Mouse (Mus musculus) lung, embryonic 15.5 days (tissue): ENCODE results near the gene A430078G23Rik. TPM values are rescaled to one million over a fixed set of nuclear protein-coding genes. Genes with fewer than 3 reads are reported as not detected.

Source experiments
- ATAC-seq: fragments of 200-750 bp; cut with Nextera tagmentation; 2 replicates; pipeline ENCODE4 v1.8.0; 2017; ENCODE audit warnings: moderate number of reproducible peaks, borderline replicate concordance; ENCODE audit not compliant: low FRiP score, low TSS enrichment; ENCODE audit errors: extremely low read depth
- H3K27ac ChIP-seq: fragments of 300-500 bp; sonication (generic); 2 replicates; pipeline ENCODE4 v1.5.1; 2015; ENCODE audit warnings: moderate library complexity, mild to moderate bottlenecking, inconsistent platforms
- H3K27me3 ChIP-seq: fragments of 300-500 bp; sonication (generic); 2 replicates; pipeline ENCODE4 v1.6.1; 2015; ENCODE audit warnings: inconsistent platforms
- H3K36me3 ChIP-seq: fragments of 300-500 bp; sonication (generic); 2 replicates; pipeline ENCODE4 v1.6.1; 2015; ENCODE audit warnings: inconsistent platforms
- H3K4me1 ChIP-seq: fragments of 300-500 bp; sonication (generic); 2 replicates; pipeline ENCODE4 v1.6.1; 2015; ENCODE audit warnings: inconsistent platforms
- H3K4me2 ChIP-seq: fragments of 300-500 bp; sonication (generic); 2 replicates; pipeline ENCODE4 v1.6.1; 2015; ENCODE audit warnings: inconsistent platforms, mild to moderate bottlenecking, moderate library complexity
- H3K4me3 ChIP-seq: fragments of 300-500 bp; sonication (generic); 2 replicates; pipeline ENCODE4 v1.5.1; 2015; ENCODE audit warnings: mild to moderate bottlenecking, inconsistent platforms
- H3K9ac ChIP-seq: fragments of 300-500 bp; sonication (generic); 2 replicates; pipeline ENCODE4 v1.6.1; 2015; ENCODE audit warnings: inconsistent platforms
- H3K9me3 ChIP-seq: fragments of 300-500 bp; sonication (generic); 2 replicates; pipeline ENCODE4 v1.6.1; 2016; ENCODE audit warnings: inconsistent platforms
- WGBS: fragments of 180-500 bp; shearing (Covaris S2); methylation state at CpG from one replicate; pipeline ENCODE4 v1.1.7; 2015; 5-methylcytosine and 5-hydroxymethylcytosine counted together
- polyA plus RNA-seq: library from polyadenylated mRNA; unstranded; fragments of >200 nt; fragmentation: Nextera tagmentation; extraction: Ambion mirVana; gene quantifications from 2 replicates; pipeline ENCODE4 v1.2.1, GENCODE M21; 2015

Gene A430078G23Rik
- polyA plus RNA-seq, 1 experiment from 2014 or later, result 0.59 TPM

DNA sequence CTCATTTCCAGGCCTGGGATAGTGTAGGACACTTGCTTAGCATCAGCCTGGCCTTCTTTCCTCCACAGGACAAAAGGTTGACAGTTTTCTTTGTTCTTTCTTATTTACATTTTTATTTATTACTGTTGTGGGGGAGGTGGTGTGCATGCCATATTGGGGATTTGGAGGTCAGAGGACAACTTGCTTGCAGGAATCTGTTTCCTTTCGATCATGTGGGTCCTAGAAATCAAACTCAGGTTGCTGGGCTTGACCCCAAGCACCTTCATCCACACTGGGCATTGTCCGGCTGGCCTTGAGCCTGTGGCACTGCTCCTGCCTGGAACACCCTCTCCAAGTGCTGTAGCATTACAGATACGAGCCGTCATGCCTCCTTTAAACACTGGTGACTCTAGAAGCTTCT lies 63.6 kb downstream of the A430078G23Rik start:
- no peaks in the 10 kb centered on the region for H3K27me3 ChIP-seq
- H3K4me2 ChIP-seq, result no peak overlapping the region
- H3K36me3 ChIP-seq, result no peaks in the 10 kb centered on the region
- ATAC-seq, result no peak
- H3K4me3 ChIP-seq, result no peak overlapping the region
- 58% methylated on average over 4 of the region's 4 CpGs for WGBS
- peaks cover 16% of the 10 kb centered on the region for H3K4me1 ChIP-seq
- H3K27ac ChIP-seq, result no peak overlapping the region
- H3K9ac ChIP-seq, result no peak overlapping the region
- H3K9me3 ChIP-seq, result no peaks in the 10 kb centered on the region

DNA sequence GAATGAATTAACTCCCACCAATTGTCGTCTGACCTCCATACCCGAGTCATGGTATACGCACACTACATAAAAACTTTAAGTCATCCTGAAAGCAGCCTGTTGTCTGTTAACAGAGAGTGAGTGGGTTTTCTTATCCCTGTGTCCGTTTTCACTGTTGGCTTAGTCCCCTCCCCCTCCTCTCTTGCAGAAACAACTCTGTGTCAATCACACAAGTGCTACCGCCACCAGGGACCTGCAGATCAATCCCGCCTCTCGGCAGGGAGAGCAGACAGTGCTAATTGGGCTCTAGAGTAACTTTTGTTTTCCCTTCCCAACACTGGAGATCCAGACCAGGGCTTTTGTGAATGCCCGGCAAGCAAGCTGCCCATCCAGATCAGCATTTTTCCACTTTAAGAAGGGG lies 64.2 kb downstream of the A430078G23Rik start:
- Histone ChIP-seq H3K4me1 (peaks cover 12% of the 10 kb centered on the region), H3K9ac (no peak overlapping the region), H3K27me3 (no peaks in the 10 kb centered on the region), H3K9me3 (no peaks in the 10 kb centered on the region), H3K4me2 (no peak overlapping the region), H3K27ac (no peak overlapping the region), H3K4me3 (no peak overlapping the region), H3K36me3 (no peaks in the 10 kb centered on the region)
- ATAC-seq, result no peak
- 27% methylated on average over 8 of the region's 8 CpGs for WGBS

DNA sequence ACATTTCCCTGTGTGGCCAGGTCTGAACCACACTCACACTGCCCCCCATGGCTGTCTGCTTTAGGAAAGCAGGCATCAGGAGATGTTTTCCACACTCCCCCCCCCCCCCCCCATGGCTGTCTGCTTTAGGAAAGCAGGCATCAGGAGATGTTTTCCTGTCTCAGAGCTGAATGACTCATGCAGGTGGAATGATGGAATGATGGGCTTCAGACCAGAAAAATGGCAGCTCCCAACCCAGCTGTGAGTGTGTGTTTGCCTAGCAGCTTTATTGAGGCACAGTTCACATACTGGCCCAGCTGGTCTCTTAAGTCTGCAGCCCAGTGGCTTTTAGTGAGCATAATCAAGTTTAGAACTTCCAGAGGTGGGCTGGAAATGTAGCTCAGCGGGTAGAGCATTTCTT lies 64.9 kb downstream of the A430078G23Rik start:
- H3K9me3 ChIP-seq, result no peaks in the 10 kb centered on the region
- no peaks in the 10 kb centered on the region for H3K27me3 ChIP-seq
- ATAC-seq, result peak; percentile 33; the same call in 1 of the 2 replicates
- H3K36me3 ChIP-seq, result no peaks in the 10 kb centered on the region
- H3K9ac ChIP-seq, result no peak overlapping the region
- 69% methylated on average over 1 of the region's 1 CpGs for WGBS
- no peak overlapping the region for H3K27ac ChIP-seq
- no peak overlapping the region for H3K4me2 ChIP-seq
- peaks cover 12% of the 10 kb centered on the region for H3K4me1 ChIP-seq
- no peak overlapping the region for H3K4me3 ChIP-seq

DNA sequence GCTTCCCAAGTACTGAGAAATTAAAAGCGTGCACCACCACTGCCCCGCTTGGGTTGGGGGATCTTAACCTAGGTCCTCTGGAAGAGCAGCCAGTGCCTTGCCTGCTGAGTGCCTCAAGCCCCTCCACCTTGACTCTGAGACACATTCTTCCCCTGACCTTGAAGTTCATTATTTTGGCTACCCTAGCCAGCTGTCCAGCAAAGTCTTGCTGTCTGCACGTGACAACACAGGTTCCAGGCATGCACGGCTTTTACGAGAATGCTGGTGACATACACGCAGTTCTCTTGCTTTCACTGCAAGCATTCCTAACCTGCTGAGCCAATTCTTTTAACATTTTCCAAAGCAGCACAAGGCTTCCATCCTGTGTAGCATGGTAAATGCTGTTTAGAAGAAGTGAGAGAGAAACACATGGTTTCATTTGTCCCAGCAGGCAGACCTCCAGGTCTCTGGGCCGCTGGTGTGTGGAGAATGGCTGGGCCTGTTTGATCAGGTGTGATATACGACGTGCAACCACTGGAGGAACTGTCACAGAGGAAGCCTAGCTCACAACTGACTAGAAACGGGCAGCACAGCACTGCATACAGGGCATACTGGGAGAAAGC lies 67.0 kb downstream of the A430078G23Rik start:
- H3K4me3 ChIP-seq, result no peak overlapping the region
- no peaks in the 10 kb centered on the region for H3K27me3 ChIP-seq
- H3K9ac ChIP-seq, result no peak overlapping the region
- no peak for ATAC-seq
- peaks cover 12% of the 10 kb centered on the region for H3K4me1 ChIP-seq
- H3K9me3 ChIP-seq, result no peaks in the 10 kb centered on the region
- H3K4me2 ChIP-seq, result no peak overlapping the region
- WGBS, result 66% methylated on average over 10 of the region's 10 CpGs
- H3K36me3 ChIP-seq, result no peaks in the 10 kb centered on the region
- H3K27ac ChIP-seq, result no peak overlapping the region

DNA sequence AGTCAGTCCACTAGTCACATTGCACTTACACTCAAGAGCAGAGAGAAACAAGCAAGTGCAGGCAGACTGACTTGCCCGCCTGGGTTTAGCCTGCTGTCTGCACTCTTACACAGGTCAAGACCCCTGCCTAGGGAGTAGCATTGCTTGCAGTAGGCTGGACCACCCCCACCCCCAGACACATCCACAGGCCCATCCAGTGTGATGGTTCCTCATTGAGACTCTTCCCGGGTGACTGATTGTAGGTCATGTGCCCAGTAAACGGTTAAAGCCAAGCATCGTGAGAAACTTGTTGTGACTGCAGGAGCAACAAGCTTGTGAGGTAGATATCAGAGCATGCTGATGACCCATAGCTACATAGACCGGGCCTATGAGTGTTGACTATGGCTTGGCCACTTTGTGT lies 68.3 kb downstream of the A430078G23Rik start:
- no peaks in the 10 kb centered on the region for H3K36me3 ChIP-seq

DNA sequence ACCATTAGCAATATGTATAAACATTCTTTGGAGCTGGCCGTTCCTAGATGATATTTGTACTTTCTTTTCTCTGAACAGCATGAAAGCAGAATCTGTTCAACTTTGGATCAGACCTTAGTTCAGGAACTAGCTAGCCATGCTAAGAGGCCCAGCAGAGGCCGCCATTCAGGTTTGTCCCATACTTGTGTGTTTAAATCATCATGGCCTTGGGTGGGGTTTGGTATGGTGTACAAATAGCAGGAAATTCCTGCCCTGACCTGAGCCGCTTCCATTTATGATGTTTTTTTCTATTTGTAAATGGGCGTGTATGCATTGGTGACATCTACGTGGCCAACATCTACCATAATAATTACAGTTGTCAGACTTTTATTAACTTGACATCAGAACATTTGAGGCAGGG lies 72.0 kb downstream of the A430078G23Rik start:
- WGBS, result 79% methylated on average over 5 of the region's 5 CpGs
- Histone ChIP-seq H3K4me3 (no peak overlapping the region), H3K9me3 (no peaks in the 10 kb centered on the region), H3K4me1 (no peaks in the 10 kb centered on the region), H3K27ac (no peak overlapping the region), H3K9ac (no peak overlapping the region), H3K27me3 (no peaks in the 10 kb centered on the region), H3K36me3 (no peaks in the 10 kb centered on the region), H3K4me2 (no peak overlapping the region)
- ATAC-seq, result no peak

More for the DNA sequence above, 68.3 kb downstream of the A430078G23Rik start:
- Histone ChIP-seq H3K27me3 (no peaks in the 10 kb centered on the region), H3K4me3 (no peak overlapping the region), H3K4me2 (no peak overlapping the region), H3K9me3 (no peaks in the 10 kb centered on the region), H3K4me1 (peaks cover 12% of the 10 kb centered on the region), H3K9ac (no peak overlapping the region), H3K27ac (no peak overlapping the region)
- WGBS, result 89% methylated on average over 5 of the region's 5 CpGs
- ATAC-seq, result no peak

DNA sequence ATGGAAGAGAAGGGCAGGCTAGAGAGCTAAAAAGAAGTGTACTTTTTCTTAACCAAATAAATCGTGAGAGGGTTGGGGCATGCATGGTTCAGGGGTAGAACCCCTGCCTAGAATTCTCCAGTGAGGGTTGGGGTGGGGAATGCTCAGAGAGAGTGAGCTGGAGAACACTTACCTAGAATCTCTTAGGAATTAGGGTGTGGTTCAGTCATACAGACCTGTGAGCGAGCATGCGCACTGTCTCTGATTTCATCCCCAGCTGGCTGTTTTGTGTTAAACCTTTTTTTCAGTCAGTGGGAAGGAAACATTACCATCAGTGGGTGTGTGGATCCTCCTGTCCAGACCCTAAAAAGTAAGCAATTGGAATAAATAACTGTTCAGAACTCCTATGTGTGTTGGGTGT lies 73.0 kb downstream of the A430078G23Rik start:
- 78% methylated on average over 3 of the region's 3 CpGs for WGBS
- no peak overlapping the region for H3K27ac ChIP-seq
- no peak overlapping the region for H3K4me3 ChIP-seq
- H3K9me3 ChIP-seq, result no peaks in the 10 kb centered on the region
- no peaks in the 10 kb centered on the region for H3K4me1 ChIP-seq
- ATAC-seq, result no peak
- no peak overlapping the region for H3K4me2 ChIP-seq
- no peak overlapping the region for H3K9ac ChIP-seq
- H3K27me3 ChIP-seq, result no peaks in the 10 kb centered on the region
- 0 out of 2 replicates have a peak, but pooled peaks cover 4% of the 10 kb centered on the region for H3K36me3 ChIP-seq

DNA sequence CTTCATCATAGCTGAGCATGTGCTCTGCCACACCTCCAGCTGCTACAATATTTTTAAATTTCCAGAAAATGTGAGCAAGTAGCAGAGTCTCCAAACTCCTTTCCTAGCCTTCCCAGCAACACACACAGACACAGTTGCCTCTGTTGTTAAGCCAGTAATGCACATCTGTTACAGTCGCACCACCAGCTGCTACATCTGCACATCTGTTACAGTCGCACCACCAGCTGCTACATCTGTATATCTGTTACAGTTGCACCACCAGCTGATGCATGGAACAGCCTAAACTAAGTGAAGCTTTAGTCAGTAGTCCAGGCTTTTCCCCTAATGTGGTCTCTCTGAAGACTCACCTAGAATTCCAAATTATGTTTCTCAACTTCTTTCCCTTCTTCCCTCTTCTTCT lies 75.2 kb downstream of the A430078G23Rik start:
- ATAC-seq, result no peak
- WGBS, result 82% methylated on average over 2 of the region's 2 CpGs
- Histone ChIP-seq H3K4me1 (no peaks in the 10 kb centered on the region), H3K9ac (no peak overlapping the region), H3K4me2 (no peak overlapping the region), H3K27ac (no peak overlapping the region), H3K9me3 (no peaks in the 10 kb centered on the region), H3K36me3 (0 out of 2 replicates have a peak, but pooled peaks cover 17% of the 10 kb centered on the region), H3K4me3 (no peak overlapping the region), H3K27me3 (no peaks in the 10 kb centered on the region)

DNA sequence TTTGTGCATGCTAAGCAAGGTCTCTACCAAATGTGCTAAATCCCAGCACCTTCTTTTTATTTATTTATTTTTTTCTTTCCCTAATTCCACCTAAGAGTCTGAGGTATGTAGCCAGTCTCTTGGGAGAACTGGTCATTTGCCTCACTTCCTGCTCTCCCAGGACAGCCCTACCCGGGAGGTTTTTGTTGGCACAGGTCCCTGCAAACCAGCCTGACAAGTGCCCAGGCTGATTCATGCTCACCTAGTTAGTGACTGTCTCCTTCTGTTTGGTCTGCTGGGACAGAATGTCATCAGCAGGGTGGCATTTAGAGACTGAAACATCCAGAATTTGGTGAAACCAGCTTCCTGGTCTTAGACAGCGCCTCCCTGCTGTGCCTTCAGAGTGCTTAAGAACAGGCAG lies 76.8 kb downstream of the A430078G23Rik start:
- no peak overlapping the region for H3K27ac ChIP-seq
- H3K27me3 ChIP-seq, result no peaks in the 10 kb centered on the region
- 66% methylated on average over 2 of the region's 2 CpGs for WGBS
- no peak for ATAC-seq
- H3K4me3 ChIP-seq, result no peak overlapping the region
- H3K9me3 ChIP-seq, result no peaks in the 10 kb centered on the region
- H3K36me3 ChIP-seq, result peaks cover 20% of the 10 kb centered on the region; the same call in 1 of the 2 replicates
- no peaks in the 10 kb centered on the region for H3K4me1 ChIP-seq
- no peak overlapping the region for H3K4me2 ChIP-seq
- no peak overlapping the region for H3K9ac ChIP-seq

DNA sequence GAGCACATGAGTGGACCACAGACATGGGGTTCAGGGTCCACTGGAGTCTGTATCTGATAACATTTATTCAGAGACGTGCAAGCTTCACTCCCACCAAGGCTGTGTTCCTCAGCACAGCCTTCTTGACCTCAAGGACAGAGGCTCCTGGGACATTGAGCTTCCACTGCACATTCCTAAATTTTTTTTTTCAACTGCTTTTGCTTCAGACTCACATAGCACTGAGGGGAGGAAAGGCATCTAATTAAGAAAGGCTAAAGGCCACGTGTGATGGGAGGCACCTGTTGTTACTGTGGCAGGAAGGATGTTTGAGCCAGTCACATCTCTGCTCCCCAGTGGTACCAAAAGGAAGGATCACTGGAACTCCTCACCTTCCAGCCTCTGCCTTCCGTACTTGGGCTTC lies 77.9 kb downstream of the A430078G23Rik start:
- Histone ChIP-seq H3K9me3 (no peaks in the 10 kb centered on the region), H3K4me2 (no peak overlapping the region), H3K9ac (no peak overlapping the region), H3K36me3 (peaks cover 31% of the 10 kb centered on the region; the same call in 1 of the 2 replicates), H3K27me3 (no peaks in the 10 kb centered on the region), H3K4me3 (no peak overlapping the region), H3K27ac (no peak overlapping the region), H3K4me1 (no peaks in the 10 kb centered on the region)
- ATAC-seq, result no peak
- WGBS, result 72% methylated on average over 3 of the region's 3 CpGs

DNA sequence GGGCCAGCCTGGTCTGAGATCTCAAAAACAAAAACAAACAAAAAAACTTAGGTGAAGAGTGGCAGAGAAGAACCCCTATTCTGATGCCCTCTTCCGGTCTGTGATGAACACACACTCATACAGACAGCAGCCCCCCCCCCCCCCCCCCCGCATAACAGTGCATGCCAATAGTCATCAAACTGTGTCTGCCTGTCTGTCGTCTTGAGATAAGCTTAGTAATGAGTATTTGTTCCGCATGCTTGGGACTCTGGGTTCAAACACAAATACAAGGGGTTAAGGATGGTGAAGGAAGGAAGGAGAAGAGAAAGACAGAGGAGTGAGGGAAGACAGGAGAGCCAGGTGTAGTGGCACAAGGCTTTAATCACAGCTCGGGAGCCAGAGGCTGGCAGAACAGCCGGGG lies 83.3 kb downstream of the A430078G23Rik start:
- no peak overlapping the region for H3K4me2 ChIP-seq
- H3K9ac ChIP-seq, result no peak overlapping the region
- no peaks in the 10 kb centered on the region for H3K9me3 ChIP-seq
- no peak overlapping the region for H3K4me3 ChIP-seq
- peaks cover 73% of the 10 kb centered on the region for H3K36me3 ChIP-seq
- no peak overlapping the region for H3K27ac ChIP-seq
- H3K27me3 ChIP-seq, result no peaks in the 10 kb centered on the region
- H3K4me1 ChIP-seq, result no peaks in the 10 kb centered on the region
- ATAC-seq, result no peak
- 80% methylated on average over 5 of the region's 6 CpGs for WGBS

DNA sequence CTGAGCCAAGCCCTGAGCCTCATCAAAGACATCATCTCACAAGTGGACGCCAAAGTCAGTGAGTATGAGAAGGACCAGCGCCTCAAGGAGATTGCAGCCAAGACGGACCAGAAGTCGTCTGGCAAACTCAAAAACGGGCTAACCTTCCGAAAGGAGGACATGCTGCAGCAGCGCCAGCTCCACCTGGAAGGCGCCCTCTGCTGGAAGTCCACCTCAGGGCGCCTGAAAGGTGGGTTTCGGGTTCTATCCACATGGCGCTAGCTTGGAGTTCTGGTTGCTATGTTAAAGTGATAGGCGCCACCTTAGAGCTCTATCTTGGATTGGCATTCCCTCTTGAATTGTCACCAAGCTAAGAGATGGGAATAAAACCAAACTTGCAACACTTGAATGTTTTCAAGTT lies 86.3 kb downstream of the A430078G23Rik start:
- WGBS, result 78% methylated on average over 12 of the region's 12 CpGs
- peaks cover 60% of the 10 kb centered on the region for H3K36me3 ChIP-seq
- no peak for ATAC-seq

More for the DNA sequence above, 86.3 kb downstream of the A430078G23Rik start:
- no peak overlapping the region for H3K9ac ChIP-seq
- no peaks in the 10 kb centered on the region for H3K9me3 ChIP-seq
- no peaks in the 10 kb centered on the region for H3K27me3 ChIP-seq
- H3K4me3 ChIP-seq, result no peak overlapping the region
- no peaks in the 10 kb centered on the region for H3K4me1 ChIP-seq
- no peak overlapping the region for H3K4me2 ChIP-seq
- H3K27ac ChIP-seq, result no peak overlapping the region
